Mouse (Mus musculus): Measurements from ENCODE around the gene Kif2c.

DNA sequence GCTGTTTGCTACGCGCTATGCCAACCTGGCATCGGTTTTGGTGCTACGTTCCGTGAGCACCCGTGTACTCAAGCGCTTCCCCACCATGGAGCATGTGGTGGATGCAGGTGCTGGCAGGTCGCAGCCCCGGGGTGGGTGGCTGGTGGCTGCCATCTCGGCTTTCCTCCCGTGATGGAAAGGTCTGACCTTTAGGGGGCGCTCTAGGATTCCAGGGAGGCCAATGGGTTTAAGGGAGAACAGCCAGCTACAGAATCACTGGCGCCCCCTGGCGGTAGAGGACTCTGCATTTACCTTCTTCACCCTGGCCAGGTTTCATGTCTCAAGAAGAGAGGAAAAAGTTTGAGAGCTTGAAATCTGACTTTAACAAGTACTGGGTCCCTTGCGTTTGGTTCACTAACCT, 36.3 kb downstream of the Kif2c start:
- TF ChIP-seq CTCF (IDR thresholded peaks at IDR 0.05 in 2 of 3, conservative IDR thresholded peaks at IDR 0.05 in 1 of 3; ENCODE audit: control insufficient read depth in 1 of 3, insufficient read depth in 1 of 3, low read depth in 2 of 3, low read length in 3 of 3, poor library complexity in 1 of 3, severe bottlenecking in 1 of 3) (peak; percentile 89 to 100 (median 99)), POLR2A (IDR thresholded peaks at IDR 0.05; ENCODE audit: control insufficient read depth in 1 of 2, insufficient read depth in 1 of 2, low read depth in 1 of 2, low read length in 2 of 2, poor library complexity in 1 of 2) (peak in 1 of 2 experiments; percentile 22; a peak in 1 of 4 replicates), NELFE (IDR thresholded peaks at IDR 0.05; ENCODE audit: low read depth, low read length) (no peak), E2F4 (IDR thresholded peaks at IDR 0.05; ENCODE audit: borderline replicate concordance, low read depth, low read length) (no peak), TCF12 (IDR thresholded peaks at IDR 0.05; ENCODE audit: low read depth, low read length) (no peak), NRF1 (IDR thresholded peaks at IDR 0.05; ENCODE audit: insufficient read depth, low read depth, low read length, poor library complexity, severe bottlenecking) (no peak), TAL1 (IDR thresholded peaks at IDR 0.05; ENCODE audit: low read length) (no peak), ZMIZ1 (IDR thresholded peaks at IDR 0.05; ENCODE audit: low read depth, low read length) (no peak), MYC (IDR thresholded peaks at IDR 0.05; ENCODE audit: low read depth, low read length) (0 out of 2 replicates have a peak, but pooled peaks have one; percentile 13), ZNF384 (IDR thresholded peaks at IDR 0.05; ENCODE audit: low read depth, low read length) (no peak), GATA1 (IDR thresholded peaks at IDR 0.05; ENCODE audit: low read depth, low read length) (no peak), ETS1 (IDR thresholded peaks at IDR 0.05; ENCODE audit: low read depth, low read length) (no peak), RCOR1 (IDR thresholded peaks at IDR 0.05; ENCODE audit: low read depth, low read length) (no peak)
